Mouse (Mus musculus): ENCODE results near the gene Gm44511.
"Not testable (repeated sequence)": the region's sequence is repeated elsewhere in the genome, so short reads cannot be mapped to it uniquely, and the experiment has no call there.

DNA sequence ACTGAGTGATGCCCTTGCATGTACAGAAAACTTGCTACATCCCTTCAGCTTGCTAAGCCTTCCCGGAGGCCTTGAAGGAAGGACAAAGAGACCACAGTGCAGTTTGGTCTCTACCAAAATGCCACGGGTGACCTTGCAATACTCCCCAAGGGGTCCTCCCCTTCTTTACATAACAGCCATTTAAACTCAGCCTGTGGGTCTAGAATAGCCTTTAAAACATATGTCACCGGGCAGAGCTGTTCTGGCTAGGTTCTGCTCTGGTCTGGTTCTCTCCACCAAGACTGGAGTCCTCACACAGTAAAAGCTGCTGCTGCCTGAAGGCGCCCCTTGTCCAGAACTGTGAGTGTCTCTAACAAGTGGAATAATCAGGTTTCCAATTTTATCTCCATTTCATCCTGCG, 25.4 kb downstream of the Gm44511 start:
- TF ChIP-seq POLR2A (IDR thresholded peaks at IDR 0.05; ENCODE audit: low read depth, low read length); CTCF (conservative IDR thresholded peaks at IDR 0.05; ENCODE audit: insufficient read depth, insufficient read length, low read depth, low read length): not testable (repeated sequence)
